Mouse (Mus musculus) mouse trophoblast stem cell (cell line): Measurements from ENCODE around the gene Nfrkb.

Experiments
- in situ Hi-C, 2 experiments: fragments of 300-500 bp; cut with MseI, MboI; formaldehyde crosslinking; loops; 2 replicates in 1 of 2; 3 replicates in 1 of 2; pipeline ENCODE4 v1.15.1; 2025

Nfrkb gene

DNA sequence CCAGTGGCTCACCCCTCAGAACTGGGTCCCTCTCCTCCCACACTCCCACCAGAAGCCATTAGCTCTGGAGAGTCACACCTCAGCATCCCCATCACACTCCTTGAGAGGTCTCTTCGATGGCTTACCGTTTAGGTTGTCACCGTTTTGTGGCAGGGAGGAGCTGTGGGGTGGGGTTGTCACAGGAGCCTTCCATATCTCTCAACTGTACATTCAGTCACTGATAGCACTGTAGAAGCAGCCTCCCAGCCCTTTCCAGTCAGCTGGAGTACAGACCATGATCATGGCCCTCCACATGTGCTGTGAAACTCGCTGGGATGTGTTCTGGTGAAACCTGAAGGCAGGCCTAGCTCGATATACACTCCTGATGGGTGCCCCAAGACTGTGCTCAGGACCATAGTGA lies 36.2 kb downstream of the Nfrkb start:
- in situ Hi-C loops: no loop called here

DNA sequence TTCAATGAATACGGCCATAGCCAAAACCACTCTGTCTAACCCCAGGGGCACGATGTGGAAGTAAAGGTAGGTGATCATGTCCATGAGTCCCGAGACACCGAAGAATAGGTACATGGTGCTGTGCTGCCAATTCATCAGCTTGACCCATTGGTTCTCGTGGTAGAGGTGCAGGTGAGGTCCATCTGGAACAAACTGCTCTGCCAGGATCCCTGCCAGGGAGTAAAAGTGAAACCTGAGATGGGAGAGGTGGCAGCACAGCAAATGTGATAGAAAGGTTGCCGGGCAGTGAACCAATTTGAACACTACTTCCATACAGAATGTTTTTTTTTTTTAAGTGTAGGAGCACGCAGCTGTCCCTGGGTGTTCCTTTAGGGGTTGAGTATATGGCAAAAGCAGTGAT lies 43.0 kb downstream of the Nfrkb start:
- in situ Hi-C loops: no loop called here

GRCm38 (mm10) chr9:31430011-31430410 lies 44.0 kb downstream of the Nfrkb start:
- in situ Hi-C loops: no loop called here

- in situ Hi-C loops: no loop called here
Measured at GRCm38 (mm10) chr9:31431751-31432150, 45.8 kb downstream of the Nfrkb start.

GRCm38 (mm10) chr9:31432336-31432975 lies 46.5 kb downstream of the Nfrkb start:
- in situ Hi-C loops: no loop called here

- in situ Hi-C loops: no loop called here
Measured at GRCm38 (mm10) chr9:31433431-31433830, 47.4 kb downstream of the Nfrkb start.

DNA sequence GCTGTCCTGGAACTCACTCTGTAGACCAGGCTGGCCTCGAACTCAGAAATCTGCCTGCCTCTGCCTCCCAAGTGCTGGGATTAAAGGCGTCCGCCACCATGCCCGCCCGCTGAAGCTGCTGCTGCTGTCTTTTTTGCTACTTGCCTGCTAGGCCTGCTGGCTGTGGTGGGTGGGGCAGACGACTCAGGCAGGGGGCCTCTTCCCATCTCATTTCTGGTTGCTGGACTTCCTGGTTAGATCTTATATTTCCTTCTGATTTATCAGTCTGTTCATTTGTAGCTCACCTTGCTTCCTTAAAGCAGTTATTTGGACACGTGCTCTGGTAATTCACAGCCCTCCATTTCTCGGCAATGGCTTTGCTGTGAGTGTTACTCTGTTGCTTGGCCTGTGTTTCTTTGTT lies 49.4 kb downstream of the Nfrkb start:
- in situ Hi-C loops: no loop called here

- in situ Hi-C loops: no loop called here
Measured at GRCm38 (mm10) chr9:31437861-31438260, 51.9 kb downstream of the Nfrkb start.

DNA sequence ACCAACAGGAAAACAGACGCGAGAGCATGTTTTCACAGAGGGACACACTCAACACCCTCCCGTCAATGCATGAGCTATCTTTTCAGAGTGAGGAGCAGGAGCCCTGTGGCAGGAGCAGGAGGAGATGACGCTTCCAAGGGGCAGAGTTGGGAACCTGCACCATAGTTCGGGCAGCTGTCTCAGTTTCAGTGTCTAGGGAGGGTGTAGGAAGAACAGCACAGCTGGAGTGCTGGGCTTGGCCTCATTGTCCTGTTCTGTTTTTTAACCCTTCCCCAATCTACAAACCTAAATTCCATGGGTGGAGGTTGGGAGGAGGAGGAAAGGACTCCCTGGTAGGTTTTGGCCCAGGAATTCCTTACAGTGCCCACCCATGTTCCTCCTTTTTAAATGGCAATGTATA lies 52.8 kb downstream of the Nfrkb start:
- in situ Hi-C loops: no loop called here

DNA sequence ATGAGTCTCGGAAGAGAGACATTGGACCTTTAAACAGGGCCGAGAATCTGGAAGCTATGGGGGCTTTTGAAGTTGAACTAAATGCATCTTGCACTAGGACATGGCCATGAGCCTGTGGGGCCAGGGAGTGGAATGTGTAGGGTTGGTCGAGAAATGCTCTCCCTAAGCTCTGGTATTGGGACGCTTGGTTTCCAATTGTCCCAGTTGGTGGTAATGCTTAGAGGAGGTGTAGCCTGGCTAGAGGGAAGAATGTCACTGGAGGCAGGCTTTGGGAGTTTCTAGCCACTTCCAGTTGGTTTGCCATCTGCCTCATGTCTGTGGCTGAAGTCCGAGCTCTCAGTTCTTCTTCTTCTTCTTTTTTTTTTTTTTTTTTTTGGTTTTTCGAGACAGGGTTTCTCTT lies 53.3 kb downstream of the Nfrkb start:
- in situ Hi-C loops: no loop called here

DNA sequence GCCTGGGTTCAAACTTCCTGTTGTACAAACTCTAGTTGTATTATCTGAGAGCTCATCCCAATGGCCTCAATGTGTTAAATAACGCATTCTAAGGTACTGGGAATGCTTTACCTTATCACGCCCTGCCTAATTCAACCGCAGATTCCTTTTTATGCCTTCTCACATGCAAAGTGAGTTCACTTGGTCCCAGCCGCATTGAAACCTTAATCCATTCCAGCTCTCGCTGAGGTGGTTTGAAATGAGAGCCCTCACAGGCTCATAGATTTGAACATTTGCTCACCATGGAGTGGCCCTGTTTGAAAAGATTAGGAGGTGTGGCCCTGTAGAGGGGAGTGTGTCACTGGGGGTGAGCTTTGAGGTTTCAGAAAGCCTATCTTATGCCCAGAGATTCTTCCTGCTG lies 54.4 kb downstream of the Nfrkb start:
- in situ Hi-C loops: no loop called here

GRCm38 (mm10) chr9:31441487-31441886 lies 55.5 kb downstream of the Nfrkb start:
- in situ Hi-C loops: no loop called here

GRCm38 (mm10) chr9:31444236-31444635 lies 58.2 kb downstream of the Nfrkb start:
- in situ Hi-C loops: no loop called here

GRCm38 (mm10) chr9:31449145-31449772 lies 63.3 kb downstream of the Nfrkb start:
- in situ Hi-C loops: no loop called here

DNA sequence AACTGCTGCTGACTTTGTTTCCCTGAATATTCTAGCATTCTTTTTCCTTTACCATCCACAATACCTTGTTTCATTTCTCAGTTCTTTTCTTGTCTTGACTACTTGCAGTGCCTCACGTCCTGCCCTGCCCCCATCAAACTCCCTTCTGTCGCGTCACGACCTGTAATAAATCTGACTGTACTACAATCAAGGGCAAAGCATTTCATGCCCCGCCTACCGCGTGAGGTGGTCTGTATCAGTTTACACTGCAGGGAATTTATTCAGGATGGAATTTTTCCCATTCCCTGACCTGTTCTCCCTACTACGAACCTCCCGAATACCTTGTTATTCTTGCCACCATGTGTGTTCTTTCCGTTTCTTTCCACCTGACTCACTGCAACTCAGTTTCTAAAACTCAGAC lies 66.2 kb downstream of the Nfrkb start:
- in situ Hi-C loops: no loop called here

- in situ Hi-C loops: no loop called here
Measured at GRCm38 (mm10) chr9:31454356-31454755, 68.4 kb downstream of the Nfrkb start.

GRCm38 (mm10) chr9:31463190-31463589 lies 77.2 kb downstream of the Nfrkb start:
- in situ Hi-C loops: no loop called here

GRCm38 (mm10) chr9:31463692-31464474 lies 77.9 kb downstream of the Nfrkb start, which contains the start of gene Tmem45b:
Gene Tmem45b (minus strand): TSS chr9:31464462.
- in situ Hi-C loops: no loop called here
